Mouse (Mus musculus): ENCODE measurements around the gene Kyat3. TPM values are rescaled to one million over a fixed set of nuclear protein-coding genes. Genes with fewer than 3 reads are reported as not detected.

Gene Kyat3
- polyA plus RNA-seq, 1 experiment from 2014 or later: 13.5 TPM

DNA sequence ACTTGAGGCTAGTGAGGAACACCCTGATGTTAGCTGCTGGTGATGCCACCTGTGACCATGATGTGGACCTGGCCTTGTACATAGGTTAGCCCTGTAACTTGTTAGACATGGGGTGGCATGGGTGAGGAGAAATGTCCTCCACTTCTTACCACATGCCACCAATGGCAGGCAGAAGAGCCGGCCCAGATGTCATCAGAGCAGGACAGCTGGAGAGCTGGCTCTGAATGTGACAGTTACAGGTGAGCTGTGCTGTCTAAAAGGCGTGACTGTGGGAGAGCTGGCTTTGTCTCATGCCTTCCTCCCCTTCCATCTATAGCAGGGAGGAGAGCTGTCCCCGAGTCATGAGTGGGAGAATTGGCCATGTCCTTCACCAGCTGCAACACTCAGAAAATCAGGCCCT lies 94.7 kb downstream of the Kyat3 start:
- ATAC-seq (replicated peaks; ENCODE audit: low FRiP score) (no peak; the same call in 1 of the 2 replicates), DNase-seq (ENCODE audit: low spot score) (no peak)
- H3K9me3 ChIP-seq (ENCODE audit: control insufficient read depth, low read length): no peaks in the 10 kb centered on the region
- H3K4me2 ChIP-seq: no peak overlapping the region
- WGBS: 95% methylated on average over 3 of the region's 3 CpGs
- H3K4me3 ChIP-seq (ENCODE audit: low read depth, low read length): no peak overlapping the region
- no peak overlapping the region for H3K27ac ChIP-seq (ENCODE audit: low read depth, low read length)
- no peaks in the 10 kb centered on the region for H3K27me3 ChIP-seq (replicated peaks; ENCODE audit: control insufficient read depth, insufficient read depth, low read length)
- H3K4me1 ChIP-seq (replicated peaks; ENCODE audit: control insufficient read depth, insufficient read depth, low read length): no peaks in the 10 kb centered on the region
- peaks cover 28% of the 10 kb centered on the region for H3K36me3 ChIP-seq (ENCODE audit: control insufficient read depth, insufficient read depth, low read length)
- H3K9ac ChIP-seq (ENCODE audit: low read depth, low read length): no peak overlapping the region

Other genes starting within 250 kb of the Kyat3 start
- gene Gbp5, start 207.1 kb upstream of the Kyat3 start, polyA plus RNA-seq (2014; fragmentation: Nextera tagmentation; extraction: Ambion mirVana): 0.05 TPM in 1 of 2 replicates, not detected in the other
- gene Gbp7, start 170.7 kb upstream of the Kyat3 start, polyA plus RNA-seq (2014; fragmentation: Nextera tagmentation; extraction: Ambion mirVana): 3.4 TPM in 2 replicates
- 0.58 and 0.90 TPM in 2 replicates for gene Gbp3, start 141.0 kb upstream of the Kyat3 start, polyA plus RNA-seq (2014; fragmentation: Nextera tagmentation; extraction: Ambion mirVana)
- gene Gbp2b, start 106.2 kb upstream of the Kyat3 start, polyA plus RNA-seq (2014; fragmentation: Nextera tagmentation; extraction: Ambion mirVana): not detected in 2 replicates
- gene Gbp2, start 80.4 kb upstream of the Kyat3 start, polyA plus RNA-seq (2014; fragmentation: Nextera tagmentation; extraction: Ambion mirVana): 2.1 and 2.4 TPM in 2 replicates
- 67.3 and 74.1 TPM in 2 replicates for gene Gtf2b, start 64.0 kb downstream of the Kyat3 start, polyA plus RNA-seq (2014; fragmentation: Nextera tagmentation; extraction: Ambion mirVana)
- 42.7 and 43.6 TPM in 2 replicates for gene Pkn2, start 181.0 kb downstream of the Kyat3 start, polyA plus RNA-seq (2014; fragmentation: Nextera tagmentation; extraction: Ambion mirVana)

All from liver, embryonic 11.5 days (tissue).